Mouse (Mus musculus): Measurements from ENCODE around the gene Dusp22. TPM values are rescaled to one million over a fixed set of nuclear protein-coding genes. Genes with fewer than 3 reads are reported as not detected.

Dusp22 gene
- polyA plus RNA-seq (2016; fragmentation: Nextera tagmentation; extraction: Ambion mirVana) = 15.9 and 16.1 TPM in 2 replicates

DNA sequence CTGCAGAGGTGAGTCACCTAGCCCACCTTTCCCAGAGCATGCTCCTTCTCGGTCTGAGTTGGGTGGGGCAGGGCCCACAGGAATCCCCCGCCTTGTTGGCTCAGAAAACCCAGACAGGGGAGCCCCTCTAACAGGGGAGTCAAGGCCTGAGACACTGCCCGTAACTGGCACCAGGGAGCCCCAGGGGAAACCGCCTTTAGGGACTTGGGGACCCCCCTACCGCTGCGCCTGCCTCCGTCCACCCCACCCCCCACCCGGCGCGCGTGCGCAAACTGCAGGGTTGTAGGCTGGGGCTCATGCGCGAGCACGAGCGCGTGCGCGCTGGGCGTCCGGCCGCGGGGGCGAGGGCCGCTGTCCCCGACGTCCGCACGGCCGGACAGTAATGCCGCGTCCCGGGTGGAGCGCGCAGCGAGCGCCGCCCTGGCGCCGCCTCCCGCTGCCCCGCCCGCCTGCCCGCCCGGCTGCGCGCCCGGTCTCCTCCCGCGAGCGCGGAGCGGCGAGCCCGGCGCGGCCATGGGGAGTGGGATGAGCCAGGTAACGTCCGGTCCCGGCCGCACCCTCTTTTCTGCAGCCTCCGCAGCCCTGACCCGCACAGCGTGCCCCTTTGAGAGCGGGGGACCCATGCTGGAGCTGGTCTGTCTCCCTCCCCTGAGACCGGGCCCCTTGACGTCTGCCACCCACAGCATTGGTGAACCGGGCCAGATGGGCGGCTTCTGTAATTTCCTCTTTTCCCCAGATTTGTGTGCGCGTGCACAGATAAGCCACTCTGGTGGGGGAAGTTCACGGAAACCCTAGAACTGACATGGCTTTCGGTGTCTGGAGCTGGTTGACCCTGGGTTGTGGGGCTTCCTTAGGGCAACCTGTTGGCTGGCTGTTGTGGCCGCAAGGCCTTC lies at the start of gene Dusp22:
Dusp22 (plus strand) TSS at position 387 of the 893 bp plus-strand sequence.
- Histone ChIP-seq H3K4me2 (replicated peaks) (peak within 1 kb of the TSS; percentile 66), H3K4me3 (peak within 1 kb of the TSS; percentile 82), H3K36me3 (no peaks in the 10 kb centered on the region), H3K27me3 (no peaks in the 10 kb centered on the region), H3K9me3 (no peaks in the 10 kb centered on the region), H3K27ac (replicated peaks) (peak within 1 kb of the TSS; percentile 42; the same call in 1 of the 2 replicates), H3K9ac (replicated peaks) (peak within 1 kb of the TSS; percentile 76), H3K4me1 (peaks cover 3% of the 10 kb centered on the region)
- WGBS = under 1% methylated on average over 74 of the region's 74 CpGs
- ATAC-seq (ENCODE audit: low FRiP score, low read depth) = peak; percentile 95

DNA sequence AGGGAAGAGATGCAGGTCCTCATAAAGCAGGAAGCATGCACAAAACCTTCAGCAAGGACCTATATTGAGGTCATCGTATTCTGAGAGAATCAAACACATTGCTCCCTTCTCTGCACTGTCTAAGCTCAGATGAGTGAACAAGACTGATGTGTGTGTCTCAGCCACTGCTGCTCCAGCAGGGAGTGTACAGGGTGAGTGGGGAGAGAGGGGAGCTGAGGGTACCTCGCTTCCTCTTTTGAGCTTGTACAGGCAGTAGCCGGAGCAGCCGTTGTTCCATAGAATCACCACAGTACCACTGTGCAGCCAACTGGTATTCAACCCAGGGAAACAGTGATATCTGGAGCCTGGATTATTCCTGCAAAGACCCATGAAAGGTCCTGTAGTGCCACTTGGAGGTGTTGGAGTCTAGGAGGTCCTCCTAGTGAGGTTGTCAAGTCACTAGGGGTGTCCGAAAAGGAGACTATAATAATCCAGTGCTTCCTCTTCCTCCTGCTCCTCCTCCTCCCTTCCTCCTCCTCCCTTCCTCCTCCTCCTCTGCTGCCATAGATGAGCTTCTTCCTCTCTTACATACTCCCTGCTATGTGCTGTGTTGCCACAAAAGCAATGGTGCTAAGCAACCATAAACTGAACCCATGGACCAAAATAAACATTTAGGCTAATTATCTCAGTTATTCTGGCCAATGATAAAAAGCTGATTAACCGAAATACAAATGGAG lies 47.6 kb upstream of the Dusp22 start:
- Histone ChIP-seq H3K9ac (replicated peaks) (no peak overlapping the region), H3K4me3 (no peak overlapping the region), H3K36me3 (no peaks in the 10 kb centered on the region), H3K27me3 (no peaks in the 10 kb centered on the region), H3K4me1 (no peaks in the 10 kb centered on the region), H3K4me2 (replicated peaks) (no peak overlapping the region), H3K9me3 (no peaks in the 10 kb centered on the region), H3K27ac (replicated peaks) (no peak overlapping the region)
- WGBS = 88% methylated on average over 6 of the region's 6 CpGs
- ATAC-seq (ENCODE audit: low FRiP score, low read depth) = no peak

DNA sequence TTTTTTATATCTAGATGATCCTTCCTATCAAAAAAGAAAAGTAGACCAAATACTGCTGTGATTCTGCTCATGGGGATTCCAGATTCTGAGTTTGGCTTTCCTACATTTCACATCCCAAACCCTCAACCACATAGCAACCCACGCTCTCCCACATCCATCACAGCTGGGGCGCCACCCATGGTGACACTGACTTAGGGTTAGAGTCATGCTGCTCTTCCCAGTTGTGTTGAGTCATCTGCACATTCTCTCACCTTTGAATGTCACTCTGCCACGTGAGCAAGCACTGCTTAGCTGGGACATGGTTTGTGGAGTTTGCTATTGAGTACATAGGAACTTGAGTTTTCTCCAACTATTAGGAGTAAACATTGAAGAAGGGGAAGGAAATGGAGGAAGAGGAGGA lies 40.1 kb upstream of the Dusp22 start:
- no peak overlapping the region for H3K9ac ChIP-seq (replicated peaks)
- no peaks in the 10 kb centered on the region for H3K27me3 ChIP-seq
- H3K4me2 ChIP-seq (replicated peaks) = no peak overlapping the region
- no peak for ATAC-seq (ENCODE audit: low FRiP score, low read depth)
- no peaks in the 10 kb centered on the region for H3K4me1 ChIP-seq
- 58% methylated on average over 3 of the region's 3 CpGs for WGBS
- no peaks in the 10 kb centered on the region for H3K9me3 ChIP-seq
- no peak overlapping the region for H3K27ac ChIP-seq (replicated peaks)
- no peak overlapping the region for H3K4me3 ChIP-seq
- no peaks in the 10 kb centered on the region for H3K36me3 ChIP-seq

DNA sequence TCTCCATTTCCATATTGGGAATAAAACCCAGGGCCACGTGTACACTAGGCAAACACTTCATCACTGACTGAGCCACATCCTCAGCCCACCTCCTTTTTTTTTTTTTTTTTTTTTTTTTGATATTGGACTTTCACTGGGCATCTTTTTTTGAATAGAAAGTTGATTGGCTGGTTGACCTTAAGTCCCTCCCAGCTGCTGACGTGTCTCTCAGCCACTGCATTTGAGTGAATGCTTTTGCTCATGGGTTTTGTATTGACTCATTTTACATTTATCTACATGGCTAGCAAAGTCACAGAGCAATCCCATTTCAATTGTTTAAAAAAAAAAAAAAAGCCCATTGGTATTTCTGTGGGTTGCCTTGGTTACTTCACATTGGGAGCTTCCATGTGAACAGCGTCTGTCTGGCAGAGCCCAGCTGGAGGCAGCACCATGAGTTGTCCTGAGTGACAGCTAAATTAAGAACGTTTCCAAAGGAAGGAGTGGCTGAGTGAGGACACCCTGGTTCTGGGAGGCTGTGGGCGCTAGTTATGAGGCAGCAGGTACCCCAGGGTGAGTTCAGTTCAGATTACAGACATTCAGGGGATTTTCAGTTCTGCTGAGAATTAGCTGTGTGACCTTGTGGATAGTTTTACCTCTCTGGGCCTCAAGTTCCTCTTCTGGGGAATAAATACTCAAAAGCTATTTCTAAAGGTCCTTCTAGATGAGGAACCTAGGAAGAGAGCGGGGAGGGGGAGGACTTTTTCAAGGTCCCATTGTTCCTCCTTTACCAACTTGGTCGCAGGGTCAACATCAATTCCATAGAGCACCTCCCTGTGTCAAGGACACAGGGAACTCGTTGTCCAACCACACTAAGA lies 31.4 kb upstream of the Dusp22 start:
- Histone ChIP-seq H3K36me3 (no peaks in the 10 kb centered on the region), H3K9ac (replicated peaks) (no peak overlapping the region), H3K27ac (replicated peaks) (no peak overlapping the region), H3K9me3 (no peaks in the 10 kb centered on the region), H3K4me1 (no peaks in the 10 kb centered on the region), H3K4me3 (no peak overlapping the region), H3K27me3 (no peaks in the 10 kb centered on the region), H3K4me2 (replicated peaks) (no peak overlapping the region)
- 43% methylated on average over 8 of the region's 8 CpGs for WGBS
- ATAC-seq (ENCODE audit: low FRiP score, low read depth) = peak; percentile 72; the same call in 1 of the 2 replicates

DNA sequence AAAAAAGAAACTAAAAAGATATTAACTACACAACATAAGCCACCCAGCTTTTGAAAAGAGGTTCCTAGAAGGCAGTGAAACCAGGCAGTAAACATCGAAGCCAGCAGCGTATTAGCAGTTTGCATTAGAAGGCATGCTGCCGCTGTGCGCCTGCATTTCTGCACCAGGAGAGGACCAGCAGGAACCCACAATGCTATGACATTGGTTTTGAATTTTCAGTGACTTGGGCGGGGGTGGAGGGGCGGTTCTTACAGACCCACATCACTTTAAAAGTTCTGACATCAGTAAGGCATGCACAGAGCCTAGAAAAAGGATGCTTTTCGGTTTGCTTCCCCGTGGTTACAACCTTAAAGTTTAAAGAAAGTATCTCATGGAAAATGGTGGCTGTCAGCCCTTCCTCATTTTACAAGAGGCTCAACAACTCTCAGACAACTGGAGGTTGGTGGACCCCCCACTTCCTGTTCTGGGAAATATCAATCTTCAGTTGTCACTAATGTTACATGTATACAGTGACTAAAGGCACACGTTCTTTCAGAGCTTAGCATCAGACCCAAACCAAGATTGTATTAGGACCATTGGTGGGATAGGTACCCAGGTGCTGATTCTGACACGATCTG lies 29.9 kb upstream of the Dusp22 start:
- no peak overlapping the region for H3K9ac ChIP-seq (replicated peaks)
- no peak overlapping the region for H3K4me3 ChIP-seq
- H3K9me3 ChIP-seq = no peaks in the 10 kb centered on the region
- no peaks in the 10 kb centered on the region for H3K4me1 ChIP-seq
- no peaks in the 10 kb centered on the region for H3K36me3 ChIP-seq
- H3K4me2 ChIP-seq (replicated peaks) = no peak overlapping the region
- no peak for ATAC-seq (ENCODE audit: low FRiP score, low read depth)
- WGBS = 82% methylated on average over 10 of the region's 10 CpGs
- no peaks in the 10 kb centered on the region for H3K27me3 ChIP-seq
- no peak overlapping the region for H3K27ac ChIP-seq (replicated peaks)

DNA sequence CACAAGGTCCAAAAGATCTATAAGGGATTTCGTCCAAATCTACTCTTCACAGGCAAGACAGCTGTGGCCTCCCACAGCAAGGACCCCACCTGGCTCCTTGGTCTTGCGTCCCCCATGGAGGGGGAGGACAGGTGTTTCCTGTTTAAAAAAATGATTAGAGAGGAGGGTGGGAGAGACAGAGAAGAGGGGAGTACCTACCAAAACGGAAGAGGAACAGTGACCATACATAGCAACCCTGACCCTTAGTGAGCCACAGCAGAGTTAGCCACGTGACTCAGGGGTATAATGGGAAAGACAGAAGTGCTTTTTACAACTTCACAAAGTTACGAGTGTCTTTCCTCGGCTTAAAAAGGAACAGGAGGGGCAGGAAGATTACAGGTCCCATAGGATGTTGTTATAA lies 26.8 kb upstream of the Dusp22 start:
- Histone ChIP-seq H3K4me2 (replicated peaks) (no peak overlapping the region), H3K27me3 (no peaks in the 10 kb centered on the region), H3K9ac (replicated peaks) (no peak overlapping the region), H3K36me3 (no peaks in the 10 kb centered on the region), H3K9me3 (no peaks in the 10 kb centered on the region), H3K27ac (replicated peaks) (no peak overlapping the region), H3K4me3 (no peak overlapping the region), H3K4me1 (no peaks in the 10 kb centered on the region)
- WGBS = 90% methylated on average over 6 of the region's 6 CpGs
- no peak for ATAC-seq (ENCODE audit: low FRiP score, low read depth)

DNA sequence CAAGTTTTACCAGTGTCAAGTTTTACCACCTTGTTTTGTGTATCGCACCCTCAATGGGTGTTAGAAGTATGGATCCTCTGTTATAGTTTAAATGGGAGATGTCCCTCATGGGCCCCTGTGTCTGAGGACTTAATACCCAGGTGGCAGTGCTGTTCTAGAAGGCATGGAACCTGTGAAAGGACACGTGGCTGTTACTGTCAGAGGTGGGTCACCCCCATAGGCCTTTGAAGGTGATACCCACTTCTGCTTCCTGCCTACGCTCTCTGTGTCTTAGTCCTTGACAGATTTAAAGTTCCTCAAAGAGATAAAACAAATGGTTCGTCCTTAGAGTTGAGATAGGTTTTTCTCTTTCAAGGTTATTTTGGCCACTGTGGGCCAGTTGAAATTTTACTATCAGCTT lies 23.3 kb upstream of the Dusp22 start:
- 83% methylated on average over 4 of the region's 4 CpGs for WGBS
- Histone ChIP-seq H3K9ac (replicated peaks) (no peak overlapping the region), H3K27me3 (no peaks in the 10 kb centered on the region), H3K4me1 (no peaks in the 10 kb centered on the region), H3K27ac (replicated peaks) (no peak overlapping the region), H3K9me3 (no peaks in the 10 kb centered on the region), H3K36me3 (no peaks in the 10 kb centered on the region), H3K4me2 (replicated peaks) (no peak overlapping the region), H3K4me3 (no peak overlapping the region)
- no peak for ATAC-seq (ENCODE audit: low FRiP score, low read depth)

DNA sequence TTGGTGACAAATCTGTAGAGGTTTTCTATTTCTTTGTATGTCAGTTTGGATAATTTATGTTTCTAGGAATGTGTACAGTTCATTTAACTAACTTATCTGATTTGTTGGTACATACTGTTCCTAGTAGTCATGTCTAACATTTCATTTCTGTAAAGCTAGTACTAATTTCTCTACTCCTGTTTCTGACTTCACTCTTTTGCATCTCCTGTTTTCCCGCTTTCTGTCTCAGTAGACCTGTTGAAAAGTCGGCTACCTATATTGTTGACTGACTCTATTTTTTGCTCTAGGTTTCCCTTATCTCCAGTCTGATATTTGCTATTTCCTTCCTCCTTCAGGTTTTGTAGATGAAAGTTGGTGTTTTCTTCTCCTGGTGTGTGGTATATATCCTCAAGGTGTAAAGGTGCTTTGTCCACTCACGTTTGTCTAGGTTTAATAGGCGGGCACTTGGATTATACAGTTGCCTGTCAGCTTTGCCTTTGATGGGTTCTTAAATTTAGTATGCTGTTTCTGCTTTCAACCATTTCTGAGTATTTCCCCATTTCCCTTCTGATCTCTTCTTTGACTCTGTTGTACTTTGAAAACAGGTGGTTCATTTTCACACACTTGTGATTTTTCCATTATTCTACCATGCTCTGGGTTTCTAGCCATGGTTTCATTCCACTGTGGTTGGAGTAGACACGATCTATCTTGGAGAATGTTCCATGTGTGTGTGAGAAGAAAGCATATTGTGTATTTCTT lies 21.3 kb upstream of the Dusp22 start:
- H3K4me1 ChIP-seq = no peaks in the 10 kb centered on the region
- WGBS = 92% methylated on average over 5 of the region's 5 CpGs
- no peak overlapping the region for H3K4me3 ChIP-seq
- H3K9ac ChIP-seq (replicated peaks) = no peak overlapping the region
- no peak for ATAC-seq (ENCODE audit: low FRiP score, low read depth)
- H3K27ac ChIP-seq (replicated peaks) = no peak overlapping the region
- H3K4me2 ChIP-seq (replicated peaks) = no peak overlapping the region
- no peaks in the 10 kb centered on the region for H3K36me3 ChIP-seq
- H3K9me3 ChIP-seq = no peaks in the 10 kb centered on the region
- H3K27me3 ChIP-seq = no peaks in the 10 kb centered on the region

DNA sequence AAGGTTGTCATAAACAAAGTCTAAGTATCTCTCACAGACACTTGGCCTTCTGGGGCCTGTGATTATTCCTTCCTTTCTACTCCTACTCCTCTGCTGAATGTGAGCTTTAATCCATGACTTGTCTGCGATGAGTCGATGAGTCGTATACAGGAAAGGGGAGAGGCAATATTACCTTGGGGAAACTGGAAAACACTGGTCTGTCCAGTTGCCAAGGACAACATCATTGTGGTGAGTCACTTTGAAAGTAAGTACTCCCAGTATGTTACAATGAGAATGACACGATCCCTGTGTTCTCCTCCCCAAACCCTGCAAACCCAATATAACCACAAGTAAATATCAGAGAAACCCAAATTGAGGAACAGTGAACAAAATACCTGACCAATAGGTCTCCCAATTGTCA lies 17.7 kb upstream of the Dusp22 start:
- H3K36me3 ChIP-seq = no peaks in the 10 kb centered on the region
- H3K4me3 ChIP-seq = no peak overlapping the region
- no peak overlapping the region for H3K9ac ChIP-seq (replicated peaks)
- H3K4me1 ChIP-seq = no peaks in the 10 kb centered on the region
- H3K27me3 ChIP-seq = no peaks in the 10 kb centered on the region
- WGBS = 89% methylated on average over 4 of the region's 4 CpGs
- no peak for ATAC-seq (ENCODE audit: low FRiP score, low read depth)
- H3K4me2 ChIP-seq (replicated peaks) = no peak overlapping the region
- H3K27ac ChIP-seq (replicated peaks) = no peak overlapping the region
- no peaks in the 10 kb centered on the region for H3K9me3 ChIP-seq

DNA sequence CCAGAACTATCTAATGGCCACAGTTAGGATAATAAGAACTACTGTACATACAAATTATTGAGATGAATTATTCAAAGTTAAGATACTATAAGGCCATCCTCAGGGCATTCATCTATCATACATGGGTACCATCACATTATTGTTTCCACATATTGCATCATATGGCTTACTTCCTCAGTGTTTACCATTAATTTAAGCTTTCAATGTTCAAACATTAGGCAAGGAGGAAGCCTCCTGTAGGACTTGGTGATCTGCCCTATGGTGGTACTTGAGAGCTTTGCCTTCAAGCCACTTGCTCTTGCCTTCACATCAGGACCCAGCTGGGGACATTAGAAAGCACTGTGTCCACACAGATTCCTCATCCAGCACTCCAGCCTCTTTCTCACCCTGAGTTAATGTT lies 11.3 kb upstream of the Dusp22 start:
- no peaks in the 10 kb centered on the region for H3K36me3 ChIP-seq
- H3K9ac ChIP-seq (replicated peaks) = no peak overlapping the region
- no peak overlapping the region for H3K4me2 ChIP-seq (replicated peaks)
- H3K27ac ChIP-seq (replicated peaks) = no peak overlapping the region
- no peaks in the 10 kb centered on the region for H3K4me1 ChIP-seq
- H3K27me3 ChIP-seq = no peaks in the 10 kb centered on the region
- H3K4me3 ChIP-seq = no peak overlapping the region
- no peaks in the 10 kb centered on the region for H3K9me3 ChIP-seq
- no peak for ATAC-seq (ENCODE audit: low FRiP score, low read depth)

DNA sequence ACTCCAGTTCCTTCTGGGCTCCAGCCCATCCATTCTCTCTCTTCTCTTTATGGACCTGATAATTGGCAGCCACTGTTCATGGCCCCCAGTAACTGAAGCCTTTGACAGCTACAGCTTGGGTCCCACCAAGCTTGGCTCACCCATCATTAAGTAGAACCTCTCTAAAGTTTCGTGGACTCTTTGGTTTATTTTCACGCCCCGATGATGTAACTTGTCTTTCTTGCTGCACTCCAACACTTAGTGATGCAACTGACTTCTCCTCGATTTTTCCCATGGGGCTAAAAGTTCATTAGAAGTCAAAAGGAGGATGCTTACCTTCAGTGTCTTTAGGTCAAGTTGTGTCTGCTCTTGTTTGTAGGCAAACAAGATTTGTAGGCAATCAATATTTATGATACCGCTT lies 10.6 kb upstream of the Dusp22 start:
- no peaks in the 10 kb centered on the region for H3K36me3 ChIP-seq
- no peak overlapping the region for H3K4me3 ChIP-seq
- H3K4me1 ChIP-seq = no peaks in the 10 kb centered on the region
- WGBS = 92% methylated on average over 5 of the region's 5 CpGs
- no peaks in the 10 kb centered on the region for H3K9me3 ChIP-seq
- H3K27me3 ChIP-seq = no peaks in the 10 kb centered on the region
- H3K4me2 ChIP-seq (replicated peaks) = no peak overlapping the region
- H3K9ac ChIP-seq (replicated peaks) = no peak overlapping the region
- ATAC-seq (ENCODE audit: low FRiP score, low read depth) = no peak
- no peak overlapping the region for H3K27ac ChIP-seq (replicated peaks)
